Mouse (Mus musculus): ENCODE results near the gene Usp33. TPM values are rescaled to one million over a fixed set of nuclear protein-coding genes. Genes with fewer than 3 reads are reported as not detected.
A peak's percentile ranks its signal among the peaks of the same experiment; 100 is the strongest.

Usp33 gene
- polyA plus RNA-seq, 1 experiment from 2014 or later, result 13.6 TPM

DNA sequence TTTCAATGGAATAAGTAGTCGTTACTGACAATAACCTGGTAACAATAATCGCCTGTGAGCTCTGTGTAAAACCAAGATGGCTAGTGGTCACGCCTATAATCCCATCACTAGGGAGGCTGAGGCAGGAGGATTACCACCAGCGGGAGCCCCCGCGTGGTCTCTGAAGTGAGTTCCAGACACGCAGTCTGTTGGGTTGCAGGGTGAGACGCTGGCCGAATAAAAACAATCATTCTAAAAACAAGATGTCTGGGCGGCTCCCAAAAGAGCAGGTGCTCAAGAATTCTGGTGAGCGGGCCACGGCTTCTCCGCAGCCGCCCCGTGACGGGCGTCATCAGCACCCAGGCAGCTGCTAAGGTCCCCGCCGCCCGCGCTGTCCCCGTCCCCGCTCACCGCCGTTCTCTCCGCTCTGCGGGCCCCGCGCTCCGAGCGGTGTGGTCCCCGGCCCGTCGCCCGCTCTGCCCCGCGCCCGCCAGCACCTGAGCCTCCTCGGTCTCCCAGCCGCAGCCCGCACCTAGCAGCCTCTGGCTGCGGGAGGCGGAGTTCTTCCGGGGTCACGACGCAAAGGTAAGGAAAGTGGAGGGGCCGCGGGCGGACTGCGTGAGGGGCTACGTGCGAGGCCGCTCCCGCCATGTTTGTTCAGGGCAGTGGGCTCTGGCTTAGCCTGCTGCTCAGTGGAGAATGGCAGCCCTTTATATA, 6.3 kb upstream of the Usp33 start, which contains the start of gene Miga1:
Miga1 (minus strand) TSS at position 546 of the 696 bp plus-strand sequence.
- peak within 1 kb of the TSS; percentile 53 for H3K27ac ChIP-seq (ENCODE audit: low read depth)
- WGBS (ENCODE audit: insufficient replicate concordance), result 2% methylated on average over 53 of the region's 54 CpGs

DNA sequence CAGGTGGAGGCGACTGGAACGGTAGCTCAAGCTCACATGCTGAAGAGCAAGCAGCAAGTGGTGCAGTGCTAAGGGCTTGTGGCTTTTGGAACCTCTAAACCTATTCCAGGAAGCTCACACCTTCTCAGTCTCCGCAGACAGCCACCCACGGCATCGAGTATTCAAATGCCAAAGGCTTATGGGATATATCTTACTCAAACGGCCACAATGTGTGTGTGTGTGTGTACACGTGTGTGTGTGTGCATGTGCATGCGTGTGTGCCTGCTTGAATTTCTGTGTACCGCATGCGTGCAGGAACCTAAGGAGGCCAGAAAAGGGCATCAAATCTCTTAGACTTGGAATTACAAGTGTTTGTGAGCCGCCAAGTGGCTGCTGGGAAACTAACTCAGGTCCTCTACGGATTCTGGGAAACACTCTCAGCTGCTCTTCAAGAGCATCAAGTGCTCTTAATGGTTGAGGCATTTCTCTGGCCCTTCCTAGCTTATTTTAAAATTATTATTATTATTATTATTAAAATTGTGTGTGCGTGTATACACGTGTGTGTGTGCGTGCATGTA, 3.2 kb upstream of the Usp33 start:
- no peak for ATAC-seq
- no peaks in the 10 kb centered on the region for H3K9me3 ChIP-seq (ENCODE audit: low read length)
- no peak for TF ChIP-seq EP300 (IDR thresholded peaks at IDR 0.05; ENCODE audit: low read depth)
- TF ChIP-seq CTCF (IDR thresholded peaks at IDR 0.05; ENCODE audit: low read depth), result no peak
- H3K27ac ChIP-seq (ENCODE audit: low read depth), result no peak overlapping the region
- DNase-seq, result no peak
- no peaks in the 10 kb centered on the region for H3K27me3 ChIP-seq (ENCODE audit: insufficient read depth, low read length)
- no peaks in the 10 kb centered on the region for H3K36me3 ChIP-seq (replicated peaks; ENCODE audit: insufficient read depth, low read length)
- H3K4me2 ChIP-seq (ENCODE audit: low read depth, low read length), result no peak overlapping the region
- no peak overlapping the region for H3K9ac ChIP-seq (replicated peaks)
- no peak overlapping the region for H3K4me3 ChIP-seq (ENCODE audit: low read depth, low read length)
- H3K4me1 ChIP-seq (ENCODE audit: insufficient read depth), result peaks cover 17% of the 10 kb centered on the region
- WGBS (ENCODE audit: insufficient replicate concordance), result 82% methylated on average over 15 of the region's 15 CpGs

More for the DNA sequence above, 6.3 kb upstream of the Usp33 start, which contains the start of gene Miga1:
- H3K4me1 ChIP-seq (ENCODE audit: insufficient read depth), result peaks cover 4% of the 10 kb centered on the region
- TF ChIP-seq EP300 (IDR thresholded peaks at IDR 0.05; ENCODE audit: low read depth) (no peak), CTCF (IDR thresholded peaks at IDR 0.05; ENCODE audit: low read depth) (no peak)
- ATAC-seq (peak; percentile 83), DNase-seq (peak; percentile 76)
- peak within 1 kb of the TSS; percentile 90 for H3K4me2 ChIP-seq (ENCODE audit: low read depth, low read length)
- H3K9ac ChIP-seq (replicated peaks), result peak within 1 kb of the TSS; percentile 83
- peak within 1 kb of the TSS; percentile 86 for H3K4me3 ChIP-seq (ENCODE audit: low read depth, low read length)
- H3K36me3 ChIP-seq (replicated peaks; ENCODE audit: insufficient read depth, low read length), result no peaks in the 10 kb centered on the region; the same call in 1 of the 2 replicates
- no peaks in the 10 kb centered on the region for H3K27me3 ChIP-seq (ENCODE audit: insufficient read depth, low read length)
- H3K9me3 ChIP-seq (ENCODE audit: low read length), result no peaks in the 10 kb centered on the region

- peaks cover 28% of the 10 kb centered on the region for H3K4me1 ChIP-seq (ENCODE audit: insufficient read depth)
- WGBS (ENCODE audit: insufficient replicate concordance), result under 1% methylated on average over 42 of the region's 54 CpGs
These were observed 409 bp downstream of the Usp33 start for GRCm38 (mm10) chr3:152346633-152347141.

GRCm38 (mm10) chr3:152347227-152347626, 949 bp downstream of the Usp33 start:
- H3K27ac ChIP-seq (ENCODE audit: low read depth), result peak overlapping the region; percentile 50; the same call in 1 of the 2 replicates
- H3K4me2 ChIP-seq (ENCODE audit: low read depth, low read length), result peak overlapping the region; percentile 71
- ATAC-seq (0 out of 2 replicates have a peak, but pooled peaks have one; percentile 8), DNase-seq (no peak)
- no peaks in the 10 kb centered on the region for H3K9me3 ChIP-seq (ENCODE audit: low read length)
- H3K4me1 ChIP-seq (ENCODE audit: insufficient read depth), result peaks cover 29% of the 10 kb centered on the region
- peak overlapping the region; percentile 84 for H3K9ac ChIP-seq (replicated peaks)
- peak overlapping the region; percentile 73 for H3K4me3 ChIP-seq (ENCODE audit: low read depth, low read length)
- TF ChIP-seq EP300 (IDR thresholded peaks at IDR 0.05; ENCODE audit: low read depth) (no peak), CTCF (IDR thresholded peaks at IDR 0.05; ENCODE audit: low read depth) (no peak)
- WGBS (ENCODE audit: insufficient replicate concordance), result 27% methylated on average over 3 of the region's 3 CpGs
- no peaks in the 10 kb centered on the region for H3K36me3 ChIP-seq (replicated peaks; ENCODE audit: insufficient read depth, low read length)
- no peaks in the 10 kb centered on the region for H3K27me3 ChIP-seq (ENCODE audit: insufficient read depth, low read length)

More at GRCm38 (mm10) chr3:152346633-152347141, 409 bp downstream of the Usp33 start:
- no peaks in the 10 kb centered on the region for H3K27me3 ChIP-seq (ENCODE audit: insufficient read depth, low read length)
- H3K9me3 ChIP-seq (ENCODE audit: low read length), result no peaks in the 10 kb centered on the region
- peak; percentile 75 for ATAC-seq
- DNase-seq, result no peak
- peak overlapping the region; percentile 84 for H3K9ac ChIP-seq (replicated peaks)
- TF ChIP-seq EP300 (IDR thresholded peaks at IDR 0.05; ENCODE audit: low read depth), result no peak
- no peak for TF ChIP-seq CTCF (IDR thresholded peaks at IDR 0.05; ENCODE audit: low read depth)
- peak overlapping the region; percentile 71 for H3K4me2 ChIP-seq (ENCODE audit: low read depth, low read length)
- H3K27ac ChIP-seq (ENCODE audit: low read depth), result peak overlapping the region; percentile 94
- no peaks in the 10 kb centered on the region for H3K36me3 ChIP-seq (replicated peaks; ENCODE audit: insufficient read depth, low read length)
- peak overlapping the region; percentile 73 for H3K4me3 ChIP-seq (ENCODE audit: low read depth, low read length)

- Histone ChIP-seq H3K27me3 (ENCODE audit: insufficient read depth, low read length) (no peaks in the 10 kb centered on the region), H3K9ac (replicated peaks) (no peak overlapping the region), H3K36me3 (replicated peaks; ENCODE audit: insufficient read depth, low read length) (no peaks in the 10 kb centered on the region), H3K9me3 (ENCODE audit: low read length) (no peaks in the 10 kb centered on the region), H3K27ac (ENCODE audit: low read depth) (0 out of 2 replicates have a peak overlapping the region, but pooled peaks have one; percentile 30), H3K4me1 (ENCODE audit: insufficient read depth) (peaks cover 38% of the 10 kb centered on the region), H3K4me2 (ENCODE audit: low read depth, low read length) (peak overlapping the region; percentile 71), H3K4me3 (ENCODE audit: low read depth, low read length) (no peak overlapping the region)
- DNase-seq (no peak), ATAC-seq (no peak)
- TF ChIP-seq EP300 (IDR thresholded peaks at IDR 0.05; ENCODE audit: low read depth) (no peak), CTCF (IDR thresholded peaks at IDR 0.05; ENCODE audit: low read depth) (no peak)
- 73% methylated on average over 10 of the region's 10 CpGs for WGBS (ENCODE audit: insufficient replicate concordance)
These were observed 1.9 kb downstream of the Usp33 start for GRCm38 (mm10) chr3:152348011-152348830.

All from liver, postnatal 0 days (tissue).